Mouse (Mus musculus) midbrain, embryonic 13.5 days (tissue): ENCODE data around the gene Fcnb. TPM values are rescaled to one million over a fixed set of nuclear protein-coding genes. Genes with fewer than 3 reads are reported as not detected.

Experiments
- ATAC-seq: fragments of 200-750 bp; cut with Nextera tagmentation; 2 replicates; pipeline ENCODE4 v1.8.0; 2017; ENCODE audit warnings: mild to moderate bottlenecking, moderate TSS enrichment, moderate library complexity
- H3K27ac ChIP-seq: fragments of 300-500 bp; sonication (generic); 2 replicates; pipeline ENCODE4 v1.5.1; 2015; ENCODE audit warnings: inconsistent platforms, mild to moderate bottlenecking, moderate library complexity
- H3K27me3 ChIP-seq: fragments of 300-500 bp; sonication (generic); 2 replicates; pipeline ENCODE4 v1.6.1; 2015; ENCODE audit warnings: mild to moderate bottlenecking, inconsistent platforms
- H3K36me3 ChIP-seq: fragments of 300-500 bp; sonication (generic); 2 replicates; pipeline ENCODE4 v1.6.1; 2015; ENCODE audit warnings: mild to moderate bottlenecking, inconsistent platforms
- H3K4me1 ChIP-seq: fragments of 300-500 bp; sonication (generic); replicated peaks from 2 replicates; pipeline ENCODE4 v1.6.1; 2015; ENCODE audit warnings: inconsistent platforms
- H3K4me2 ChIP-seq: fragments of 300-500 bp; sonication (generic); replicated peaks from 2 replicates; pipeline ENCODE4 v1.6.1; 2015; ENCODE audit warnings: moderate library complexity, mild to moderate bottlenecking, inconsistent platforms
- H3K4me3 ChIP-seq: fragments of 300-500 bp; sonication (generic); replicated peaks from 2 replicates; pipeline ENCODE4 v1.5.1; 2015; ENCODE audit warnings: mild to moderate bottlenecking, inconsistent platforms
- H3K9ac ChIP-seq: fragments of 300-500 bp; sonication (generic); replicated peaks from 2 replicates; pipeline ENCODE4 v1.6.1; 2015; ENCODE audit warnings: mild to moderate bottlenecking, inconsistent platforms
- H3K9me3 ChIP-seq: fragments of 300-500 bp; sonication (generic); 2 replicates; pipeline ENCODE4 v1.6.1; 2016; ENCODE audit warnings: mild to moderate bottlenecking, inconsistent platforms
- WGBS: fragments of 180-500 bp; shearing (Covaris S2); methylation state at CpG from one replicate; pipeline ENCODE4 v1.1.7; 2015; 5-methylcytosine and 5-hydroxymethylcytosine counted together
- polyA plus RNA-seq: library from polyadenylated mRNA; unstranded; fragments of >200 nt; fragmentation: Nextera tagmentation; extraction: Ambion mirVana; gene quantifications from 2 replicates; pipeline ENCODE4 v1.2.1, GENCODE M21; 2015

Fcnb gene
- polyA plus RNA-seq, 1 experiment from 2014 or later = not detected

GRCm38 (mm10) chr2:28067821-28068536 is 16.7 kb downstream of the Fcnb start:
- Histone ChIP-seq H3K9ac (no peak overlapping the region), H3K27me3 (no peaks in the 10 kb centered on the region)
- peak; percentile 71; the same call in 1 of the 2 replicates for ATAC-seq

GRCm38 (mm10) chr2:28067175-28067574 is 17.5 kb downstream of the Fcnb start:
- no peaks in the 10 kb centered on the region for H3K27me3 ChIP-seq
- H3K9ac ChIP-seq = no peak overlapping the region
- H3K36me3 ChIP-seq = no peaks in the 10 kb centered on the region
- H3K4me1 ChIP-seq = peaks cover 20% of the 10 kb centered on the region
- H3K27ac ChIP-seq = no peak overlapping the region; the same call in 1 of the 2 replicates
- H3K9me3 ChIP-seq = no peaks in the 10 kb centered on the region
- H3K4me2 ChIP-seq = no peak overlapping the region
- 75% methylated on average over 6 of the region's 6 CpGs for WGBS
- H3K4me3 ChIP-seq = no peak overlapping the region
- no peak for ATAC-seq

More at GRCm38 (mm10) chr2:28067821-28068536, 16.7 kb downstream of the Fcnb start:
- Histone ChIP-seq H3K27ac (no peak overlapping the region), H3K9me3 (no peaks in the 10 kb centered on the region), H3K4me3 (no peak overlapping the region), H3K4me1 (peaks cover 20% of the 10 kb centered on the region), H3K36me3 (no peaks in the 10 kb centered on the region), H3K4me2 (no peak overlapping the region)
- WGBS = 79% methylated on average over 2 of the region's 2 CpGs

- no peak overlapping the region for H3K9ac ChIP-seq
- no peak overlapping the region; the same call in 1 of the 2 replicates for H3K27ac ChIP-seq
- WGBS = 74% methylated on average over 5 of the region's 5 CpGs
- no peaks in the 10 kb centered on the region for H3K9me3 ChIP-seq
- no peak for ATAC-seq
- no peak overlapping the region for H3K4me2 ChIP-seq
- H3K4me3 ChIP-seq = no peak overlapping the region
- H3K4me1 ChIP-seq = peaks cover 20% of the 10 kb centered on the region
- no peaks in the 10 kb centered on the region for H3K27me3 ChIP-seq
- no peaks in the 10 kb centered on the region for H3K36me3 ChIP-seq
Observed at GRCm38 (mm10) chr2:28066686-28067085, 18.0 kb downstream of the Fcnb start.

- Histone ChIP-seq H3K4me3 (no peak overlapping the region), H3K4me1 (peaks cover 20% of the 10 kb centered on the region), H3K9ac (no peak overlapping the region), H3K9me3 (no peaks in the 10 kb centered on the region), H3K27ac (no peak overlapping the region), H3K27me3 (no peaks in the 10 kb centered on the region), H3K36me3 (no peaks in the 10 kb centered on the region), H3K4me2 (no peak overlapping the region)
- 87% methylated on average over 5 of the region's 5 CpGs for WGBS
- ATAC-seq = no peak
Observed at GRCm38 (mm10) chr2:28065081-28065651, 19.5 kb downstream of the Fcnb start.

GRCm38 (mm10) chr2:28064339-28065080 is 20.2 kb downstream of the Fcnb start:
- H3K4me1 ChIP-seq = peaks cover 20% of the 10 kb centered on the region
- H3K27me3 ChIP-seq = no peaks in the 10 kb centered on the region
- no peak overlapping the region for H3K9ac ChIP-seq
- ATAC-seq = no peak
- no peak overlapping the region for H3K4me3 ChIP-seq
- no peak overlapping the region for H3K4me2 ChIP-seq
- H3K27ac ChIP-seq = no peak overlapping the region
- H3K36me3 ChIP-seq = no peaks in the 10 kb centered on the region
- H3K9me3 ChIP-seq = no peaks in the 10 kb centered on the region
- 84% methylated on average over 7 of the region's 7 CpGs for WGBS

GRCm38 (mm10) chr2:28063711-28064338 is 20.9 kb downstream of the Fcnb start:
- Histone ChIP-seq H3K9me3 (no peaks in the 10 kb centered on the region), H3K4me2 (no peak overlapping the region), H3K9ac (no peak overlapping the region), H3K4me1 (peaks cover 17% of the 10 kb centered on the region), H3K4me3 (no peak overlapping the region), H3K27ac (no peak overlapping the region), H3K27me3 (no peaks in the 10 kb centered on the region), H3K36me3 (no peaks in the 10 kb centered on the region)
- WGBS = 90% methylated on average over 4 of the region's 4 CpGs
- ATAC-seq = no peak

GRCm38 (mm10) chr2:28059922-28060321 is 24.8 kb downstream of the Fcnb start:
- Histone ChIP-seq H3K9ac (no peak overlapping the region), H3K27ac (no peak overlapping the region), H3K4me1 (no peaks in the 10 kb centered on the region), H3K9me3 (no peaks in the 10 kb centered on the region), H3K4me2 (no peak overlapping the region), H3K4me3 (no peak overlapping the region), H3K27me3 (no peaks in the 10 kb centered on the region), H3K36me3 (no peaks in the 10 kb centered on the region)
- no peak for ATAC-seq
- 92% methylated on average over 1 of the region's 1 CpGs for WGBS

- H3K27me3 ChIP-seq = no peaks in the 10 kb centered on the region
- H3K36me3 ChIP-seq = no peaks in the 10 kb centered on the region
- H3K4me1 ChIP-seq = no peaks in the 10 kb centered on the region
- no peak overlapping the region for H3K4me3 ChIP-seq
- H3K9ac ChIP-seq = no peak overlapping the region
- WGBS = 82% methylated on average over 7 of the region's 7 CpGs
- peaks cover 12% of the 10 kb centered on the region; the same call in 1 of the 2 replicates for H3K9me3 ChIP-seq
- H3K4me2 ChIP-seq = no peak overlapping the region
- no peak for ATAC-seq
- no peak overlapping the region for H3K27ac ChIP-seq
Observed at GRCm38 (mm10) chr2:28047092-28047491, 37.6 kb downstream of the Fcnb start.

- no peak overlapping the region for H3K27ac ChIP-seq
- H3K4me1 ChIP-seq = no peaks in the 10 kb centered on the region
- ATAC-seq = no peak
- no peaks in the 10 kb centered on the region for H3K36me3 ChIP-seq
- H3K9me3 ChIP-seq = peaks cover 14% of the 10 kb centered on the region; the same call in 1 of the 2 replicates
- H3K4me2 ChIP-seq = no peak overlapping the region
- no peak overlapping the region for H3K9ac ChIP-seq
- no peaks in the 10 kb centered on the region for H3K27me3 ChIP-seq
- WGBS = 79% methylated on average over 6 of the region's 6 CpGs
- no peak overlapping the region for H3K4me3 ChIP-seq
Observed at GRCm38 (mm10) chr2:28046311-28046710, 38.4 kb downstream of the Fcnb start.

- Histone ChIP-seq H3K4me3 (no peak overlapping the region), H3K27ac (no peak overlapping the region), H3K4me2 (no peak overlapping the region), H3K4me1 (no peaks in the 10 kb centered on the region), H3K27me3 (no peaks in the 10 kb centered on the region), H3K9me3 (peaks cover 14% of the 10 kb centered on the region; the same call in 1 of the 2 replicates), H3K9ac (no peak overlapping the region), H3K36me3 (no peaks in the 10 kb centered on the region)
- ATAC-seq = no peak
- 84% methylated on average over 9 of the region's 9 CpGs for WGBS
Observed at GRCm38 (mm10) chr2:28044920-28045598, 39.6 kb downstream of the Fcnb start.

- H3K9me3 ChIP-seq = peaks cover 14% of the 10 kb centered on the region; the same call in 1 of the 2 replicates
- no peak overlapping the region for H3K27ac ChIP-seq
- H3K9ac ChIP-seq = no peak overlapping the region
- no peak overlapping the region for H3K4me3 ChIP-seq
- H3K4me1 ChIP-seq = no peaks in the 10 kb centered on the region
- WGBS = 97% methylated on average over 1 of the region's 1 CpGs
- H3K27me3 ChIP-seq = no peaks in the 10 kb centered on the region
- ATAC-seq = no peak
- no peak overlapping the region for H3K4me2 ChIP-seq
- H3K36me3 ChIP-seq = no peaks in the 10 kb centered on the region
Observed at GRCm38 (mm10) chr2:28040466-28040865, 44.2 kb downstream of the Fcnb start.
